Mouse (Mus musculus): ENCODE results near the gene Fgfr2.

GRCm38 (mm10) chr7:132296661-132297443, 826.3 kb downstream of the Fgfr2 start:
- TF ChIP-seq POLR2A (IDR thresholded peaks at IDR 0.05; ENCODE audit: low read depth, low read length) (no peak), CTCF (IDR thresholded peaks at IDR 0.05; ENCODE audit: borderline replicate concordance, insufficient read depth, low read length) (no peak)
